Mouse (Mus musculus) erythroblast, embryonic 14.5 days (primary cell): ENCODE results near the gene Vmn2r62. TPM values are rescaled to one million over a fixed set of nuclear protein-coding genes. Genes with fewer than 3 reads are reported as not detected.
"Not testable (repeated sequence)": the region's sequence is repeated elsewhere in the genome, so short reads cannot be mapped to it uniquely, and the experiment has no call there.

Source experiments
- H3K27me3 ChIP-seq: 2 replicates; pipeline ENCODE4 v1.6.1; 2012; ENCODE audit warnings: inconsistent platforms; ENCODE audit not compliant: control insufficient read depth
- H3K36me3 ChIP-seq: 2 replicates; pipeline ENCODE4 v1.6.1; 2012; ENCODE audit warnings: mild to moderate bottlenecking, inconsistent platforms; ENCODE audit not compliant: control insufficient read depth
- H3K4me1 ChIP-seq: 2 replicates; pipeline ENCODE4 v1.6.1; 2012; ENCODE audit warnings: inconsistent platforms; ENCODE audit not compliant: control insufficient read depth
- H3K4me3 ChIP-seq: replicated peaks from 2 replicates; pipeline ENCODE3; 2012; ENCODE audit warnings: moderate library complexity, mild to moderate bottlenecking, inconsistent platforms
- H3K9me3 ChIP-seq: 2 replicates; pipeline ENCODE4 v1.6.1; 2012; ENCODE audit warnings: low read length, inconsistent platforms, mixed read lengths; ENCODE audit not compliant: control insufficient read depth
- GATA1 ChIP-seq: IDR thresholded peaks from 2 replicates; pipeline ENCODE4 v1.6.1; 2012; ENCODE audit warnings: low read length, inconsistent platforms, mixed read lengths
- TAL1 ChIP-seq: IDR thresholded peaks from 3 replicates; pipeline ENCODE4 v1.6.1; 2012; ENCODE audit warnings: low read length, inconsistent platforms, mixed read lengths
- polyA plus RNA-seq: library from polyadenylated mRNA; stranded (reverse); fragments of >175 nt; gene quantifications from 2 replicates; pipeline ENCODE4 v1.2.3, GENCODE M21; 2012

The Vmn2r62 gene
- not detected in 2 replicates for polyA plus RNA-seq

DNA sequence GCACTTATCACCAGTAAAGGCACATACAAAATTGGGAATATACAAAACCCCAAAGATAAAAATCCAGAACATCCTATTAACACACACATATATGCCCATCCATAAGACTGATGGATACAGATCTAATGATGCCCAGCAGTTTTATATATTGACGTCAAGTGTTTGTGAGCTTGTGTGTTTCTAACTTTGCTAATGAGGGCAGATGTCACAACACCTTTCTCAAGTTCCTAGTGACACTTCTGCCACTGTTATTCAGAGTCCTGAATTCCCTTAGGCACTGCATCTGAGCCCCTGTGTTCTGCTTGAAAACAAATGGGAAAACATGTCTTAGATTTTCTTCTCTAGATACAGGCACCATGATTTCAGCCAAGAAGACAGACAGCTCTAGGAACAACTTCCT is at the start of gene Vmn2r62:
Gene Vmn2r62, minus strand, starts transcription at position 101 of the 400 bp plus-strand sequence.
- H3K36me3 ChIP-seq, H3K9me3 ChIP-seq, H3K27me3 ChIP-seq, H3K4me3 ChIP-seq, H3K4me1 ChIP-seq: not testable (repeated sequence)

DNA sequence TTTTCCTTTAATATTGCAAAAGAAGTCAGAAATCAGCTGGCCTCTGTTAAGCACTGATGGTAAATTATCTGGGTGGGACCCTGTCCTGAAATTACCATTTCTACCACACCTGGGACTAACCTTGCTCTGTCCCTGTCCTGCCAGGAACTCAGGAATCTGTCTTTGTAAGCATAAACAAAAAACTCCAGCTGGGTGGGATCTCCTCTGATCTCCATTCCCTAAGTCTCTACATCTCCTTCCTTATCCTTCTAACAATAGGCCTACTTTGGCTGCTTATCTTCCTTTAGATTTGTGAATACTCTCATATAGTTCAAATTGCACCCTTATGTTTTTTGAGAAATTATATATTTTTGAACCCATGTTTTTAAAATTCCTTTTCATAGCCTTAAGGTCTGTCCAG is 45.0 kb upstream of the Vmn2r62 start:
- not testable (repeated sequence) for H3K9me3 ChIP-seq, H3K36me3 ChIP-seq, H3K27me3 ChIP-seq, H3K4me3 ChIP-seq, H3K4me1 ChIP-seq

GRCm38 (mm10) chr7:42832221-42832620 is 38.9 kb upstream of the Vmn2r62 start:
- Histone ChIP-seq H3K36me3 (no peaks in the 10 kb centered on the region), H3K4me1 (no peaks in the 10 kb centered on the region), H3K27me3 (no peaks in the 10 kb centered on the region), H3K4me3 (no peak overlapping the region), H3K9me3 (peaks cover 3% of the 10 kb centered on the region)
- no peak for TF ChIP-seq TAL1

GRCm38 (mm10) chr7:42749836-42750235 is 43.5 kb downstream of the Vmn2r62 start:
- H3K27me3 ChIP-seq, result no peaks in the 10 kb centered on the region
- H3K4me1 ChIP-seq, result no peaks in the 10 kb centered on the region
- no peaks in the 10 kb centered on the region for H3K36me3 ChIP-seq
- TF ChIP-seq GATA1, result no peak
- no peak for TF ChIP-seq TAL1
- peaks cover 7% of the 10 kb centered on the region for H3K9me3 ChIP-seq
- no peak overlapping the region for H3K4me3 ChIP-seq

DNA sequence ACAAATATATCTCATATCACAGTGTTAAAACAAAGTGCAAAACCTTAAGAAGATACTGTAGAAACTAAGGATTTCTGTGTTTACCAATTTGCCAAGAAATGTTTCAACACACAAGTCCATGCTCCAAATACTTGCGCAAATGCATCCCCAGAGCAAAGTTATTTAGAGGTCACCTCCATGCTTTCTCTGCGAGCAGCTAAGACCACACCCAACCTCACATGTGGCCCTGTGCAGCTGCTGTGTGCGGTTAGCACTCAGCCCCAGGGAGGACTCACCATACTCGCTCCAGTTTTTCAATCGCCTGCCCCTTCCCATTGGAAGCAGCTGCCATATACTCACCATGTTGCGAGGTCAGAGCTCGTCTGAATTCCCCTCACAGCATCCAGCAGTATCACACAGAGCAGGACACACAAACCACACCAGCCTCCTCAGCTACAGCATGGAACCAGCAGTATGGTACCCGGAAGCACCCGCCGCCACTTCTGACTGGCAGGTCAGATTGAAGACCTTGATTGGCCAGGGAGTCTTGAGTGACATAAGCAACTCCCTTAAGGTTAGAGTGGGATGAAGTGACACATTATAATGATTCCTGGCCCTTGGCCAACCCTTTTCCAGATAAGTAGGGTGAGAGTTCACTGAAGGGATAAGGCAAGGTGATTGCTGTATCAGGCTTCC is 54.7 kb downstream of the Vmn2r62 start:
- no peaks in the 10 kb centered on the region for H3K4me1 ChIP-seq
- TF ChIP-seq TAL1 (no peak), GATA1 (no peak)
- peaks cover 22% of the 10 kb centered on the region for H3K9me3 ChIP-seq
- no peak overlapping the region for H3K4me3 ChIP-seq
- no peaks in the 10 kb centered on the region for H3K27me3 ChIP-seq
- no peaks in the 10 kb centered on the region for H3K36me3 ChIP-seq

GRCm38 (mm10) chr7:42726917-42727316 is 66.4 kb downstream of the Vmn2r62 start, which contains the start of gene Gm17067:
Gene Gm17067, minus strand, starts transcription at chr7:42727017.
- not testable (repeated sequence) for H3K4me3 ChIP-seq, H3K36me3 ChIP-seq, H3K27me3 ChIP-seq, H3K9me3 ChIP-seq, H3K4me1 ChIP-seq

Other genes starting within 250 kb of the Vmn2r62 start
- not detected in 2 replicates for gene Gm21028, start 214.9 kb downstream of the Vmn2r62 start, polyA plus RNA-seq
- not detected in 2 replicates for gene Zfp977, start 201.0 kb downstream of the Vmn2r62 start, polyA plus RNA-seq
- 0.01 and 0.02 TPM in 2 replicates for gene Zfp976, start 150.9 kb downstream of the Vmn2r62 start, polyA plus RNA-seq
- not detected in 2 replicates for gene Zfp975, start 100.8 kb downstream of the Vmn2r62 start, polyA plus RNA-seq
- not detected in 2 replicates for gene Gm17067, start 66.5 kb downstream of the Vmn2r62 start, polyA plus RNA-seq
- not detected in 2 replicates for gene Gm2381, start 73.7 kb upstream of the Vmn2r62 start, polyA plus RNA-seq
- under 0.01 and 0.01 TPM in 2 replicates for gene Vmn2r63, start 140.3 kb upstream of the Vmn2r62 start, polyA plus RNA-seq
- not detected in 2 replicates for gene Gm9268, start 225.2 kb upstream of the Vmn2r62 start, polyA plus RNA-seq